ENCODE assay signal across 8 mouse cellular contexts in genomic region chr2:122558317-122558716, GRCm38 (mm10). TPM values are rescaled to one million over a fixed set of nuclear protein-coding genes. Genes with fewer than 3 reads are reported as not detected.
DNase-seq lines count a peak whose midpoint lies in the region; ATAC-seq and TF ChIP-seq lines count a peak whose summit lies in the region.

No protein-coding gene starts in this region.

- no peak for TF ChIP-seq EP300 in stomach, postnatal 0 days (optimal IDR thresholded peaks at IDR 0.05)

- H3K9me3 ChIP-seq in embryonic facial prominence, embryonic 14.5 days (ENCODE audit: control insufficient read depth, low read length) = no peaks in the 10 kb centered on the region
- no peaks in the 10 kb centered on the region for H3K9me3 ChIP-seq in stomach, postnatal 0 days (ENCODE audit: control insufficient read depth, low read length)

- no peak for ATAC-seq in embryonic facial prominence, embryonic 14.5 days (ENCODE audit: low read depth)
- no peak for ATAC-seq in stomach, postnatal 0 days (ENCODE audit: low FRiP score, low TSS enrichment)

- peak; percentile 81 for TF ChIP-seq CTCF in stomach, postnatal 0 days (IDR thresholded peaks at IDR 0.05; ENCODE audit: low read depth)

- H3K27ac ChIP-seq in embryonic facial prominence, embryonic 14.5 days (replicated peaks; ENCODE audit: low read depth, low read length) = no peak overlapping the region
- no peak overlapping the region for H3K27ac ChIP-seq in stomach, postnatal 0 days (replicated peaks)

- no peaks in the 10 kb centered on the region for H3K4me1 ChIP-seq in embryonic facial prominence, embryonic 14.5 days (ENCODE audit: control insufficient read depth, insufficient read depth, low read length)
- H3K4me1 ChIP-seq in stomach, postnatal 0 days (replicated peaks; ENCODE audit: control insufficient read depth, insufficient read depth) = no peaks in the 10 kb centered on the region

- H3K4me2 ChIP-seq in embryonic facial prominence, embryonic 14.5 days (ENCODE audit: low read depth, low read length) = no peak overlapping the region
- no peak overlapping the region for H3K4me2 ChIP-seq in stomach, postnatal 0 days (replicated peaks; ENCODE audit: low read depth)

- H3K4me3 ChIP-seq in embryonic facial prominence, embryonic 14.5 days (ENCODE audit: low read depth, low read length) = no peak overlapping the region
- H3K4me3 ChIP-seq in stomach, postnatal 0 days (ENCODE audit: low read depth, low read length) = no peak overlapping the region

- peak; percentile 26 for DNase-seq in adrenal gland, adult 2 months
- DNase-seq in adrenal gland, postnatal 4 days (ENCODE audit: low spot score in 2 of 2) = no peak
- DNase-seq in layer of hippocampus, adult 11-12 months (ENCODE audit: low spot score) = peak; percentile 59
- DNase-seq in layer of hippocampus, adult 9-10 months (ENCODE audit: low spot score) = no peak
- DNase-seq in Muller cell, postnatal 12 days (ENCODE audit: inconsistent ontology term) = peak; percentile 28
- peak; percentile 31 for DNase-seq in embryonic facial prominence, embryonic 14.5 days (ENCODE audit: low spot score)
- peak; percentile 32 to 57 for DNase-seq in left cerebral cortex, postnatal 25 days (ENCODE audit: low spot score in 2 of 2)
- DNase-seq in stomach, postnatal 0 days (ENCODE audit: low spot score) = peak; percentile 59

- intact Hi-C loops in left cerebral cortex, postnatal 25 days (cut with DNase I) = loop anchor here (1.0 to 5.0 kb wide), 2 partner anchors 177 to 366 kb away; no protein-coding TSS in a partner anchor

- whole genome bisulfite sequencing in embryonic facial prominence, embryonic 14.5 days = 34% methylated on average over 2 of the region's 2 CpGs
- 22% methylated on average over 2 of the region's 2 CpGs for WGBS in stomach, postnatal 0 days

- H3K9ac ChIP-seq in embryonic facial prominence, embryonic 14.5 days (ENCODE audit: low read depth, low read length) = no peak overlapping the region
- no peak overlapping the region for H3K9ac ChIP-seq in stomach, postnatal 0 days (ENCODE audit: low read length)

- no peaks in the 10 kb centered on the region for H3K27me3 ChIP-seq in embryonic facial prominence, embryonic 14.5 days (replicated peaks; ENCODE audit: control insufficient read depth, insufficient read depth, low read length)
- no peaks in the 10 kb centered on the region for H3K27me3 ChIP-seq in stomach, postnatal 0 days (ENCODE audit: control insufficient read depth, insufficient read depth, low read length)

- no peaks in the 10 kb centered on the region for H3K36me3 ChIP-seq in embryonic facial prominence, embryonic 14.5 days (ENCODE audit: control insufficient read depth, insufficient read depth, low read length)
- no peaks in the 10 kb centered on the region for H3K36me3 ChIP-seq in stomach, postnatal 0 days (ENCODE audit: control insufficient read depth, insufficient read depth, low read length)

RNA-seq across cellular contexts. Expression of gene Gatm, which starts 52.8 kb away (rescaled TPM):
- total RNA-seq in adrenal gland, adult 2 months (2021) = 1 to 10 TPM; 4.4 to 6.6 TPM
- 2.3 and 3.3 TPM in 2 replicates for polyA plus RNA-seq in adrenal gland, adult 2 months (2012; rRNA removed)
- total RNA-seq in adrenal gland, postnatal 4 days (2021) = 10 to 100 TPM; 22.8 to 82.9 TPM
- polyA plus RNA-seq in embryonic facial prominence, embryonic 14.5 days (2014; fragmentation: Nextera tagmentation; extraction: Ambion mirVana) = 97.0 and 127 TPM in 2 replicates
- 10 to 100 TPM; 53.7 to 55.2 TPM for total RNA-seq in left cerebral cortex, postnatal 25 days (2021)
- 8.5 and 9.3 TPM in 2 replicates for polyA plus RNA-seq in stomach, postnatal 0 days (2015; fragmentation: Nextera tagmentation; extraction: Ambion mirVana)

Comparison
In these comparisons a context has a peak if more than half of its experiments do, and no peak if none do; other contexts are left out.
1. DNase-seq: peak in adrenal gland, adult 2 months (single experiment), layer of hippocampus, adult 11-12 months (single experiment), Muller cell, postnatal 12 days (single experiment), embryonic facial prominence, embryonic 14.5 days (single experiment), left cerebral cortex, postnatal 25 days (2 of 2) and stomach, postnatal 0 days (single experiment); none in adrenal gland, postnatal 4 days (0 of 2) and layer of hippocampus, adult 9-10 months (single experiment).